Mouse (Mus musculus) hindbrain, embryonic 15.5 days (tissue): ENCODE data around the gene Gprc5b. TPM values are rescaled to one million over a fixed set of nuclear protein-coding genes. Genes with fewer than 3 reads are reported as not detected.

ENCODE experiments used
- ATAC-seq: fragments of 200-750 bp; cut with Nextera tagmentation; 2 replicates; pipeline ENCODE4 v1.8.0; 2017; ENCODE audit warnings: low read depth, moderate number of reproducible peaks, moderate TSS enrichment; ENCODE audit not compliant: low FRiP score
- H3K27ac ChIP-seq: fragments of 300-500 bp; sonication (generic); replicated peaks from 2 replicates; pipeline ENCODE4 v1.5.1; 2015; ENCODE audit warnings: mild to moderate bottlenecking, inconsistent platforms
- H3K27me3 ChIP-seq: fragments of 300-500 bp; sonication (generic); 2 replicates; pipeline ENCODE4 v1.6.1; 2015; ENCODE audit warnings: control low read depth, inconsistent platforms
- H3K36me3 ChIP-seq: fragments of 300-500 bp; sonication (generic); 2 replicates; pipeline ENCODE4 v1.6.1; 2015; ENCODE audit warnings: control low read depth, inconsistent platforms
- H3K4me1 ChIP-seq: fragments of 300-500 bp; sonication (generic); replicated peaks from 2 replicates; pipeline ENCODE4 v1.6.1; 2015; ENCODE audit warnings: control low read depth, inconsistent platforms
- H3K4me2 ChIP-seq: fragments of 300-500 bp; sonication (generic); 2 replicates; pipeline ENCODE4 v1.6.1; 2015; ENCODE audit warnings: moderate library complexity, mild to moderate bottlenecking, inconsistent platforms
- H3K4me3 ChIP-seq: fragments of 300-500 bp; sonication (generic); 2 replicates; pipeline ENCODE4 v1.5.1; 2015; ENCODE audit warnings: mild to moderate bottlenecking, inconsistent platforms
- H3K9ac ChIP-seq: fragments of 300-500 bp; sonication (generic); 2 replicates; pipeline ENCODE4 v1.6.1; 2015; ENCODE audit warnings: inconsistent platforms
- H3K9me3 ChIP-seq: fragments of 300-500 bp; sonication (generic); 2 replicates; pipeline ENCODE4 v1.6.1; 2016; ENCODE audit warnings: control low read depth, inconsistent platforms
- WGBS: fragments of 180-500 bp; shearing (Covaris S2); methylation state at CpG from one replicate; pipeline ENCODE4 v1.1.7; 2015; 5-methylcytosine and 5-hydroxymethylcytosine counted together
- polyA plus RNA-seq: library from polyadenylated mRNA; unstranded; fragments of >200 nt; fragmentation: Nextera tagmentation; extraction: Ambion mirVana; gene quantifications from 2 replicates; pipeline ENCODE4 v1.2.1, GENCODE M21; 2015

Gprc5b gene
- polyA plus RNA-seq, 1 experiment from 2014 or later, result 5.2 TPM

- WGBS, result 47% methylated on average over 7 of the region's 7 CpGs
- Histone ChIP-seq H3K9me3 (no peaks in the 10 kb centered on the region), H3K27me3 (no peaks in the 10 kb centered on the region), H3K4me1 (no peaks in the 10 kb centered on the region), H3K4me3 (no peak overlapping the region), H3K4me2 (no peak overlapping the region), H3K36me3 (no peaks in the 10 kb centered on the region), H3K27ac (no peak overlapping the region), H3K9ac (no peak overlapping the region)
- no peak for ATAC-seq
Observed at GRCm38 (mm10) chr7:118943170-118943569, 51.8 kb downstream of the Gprc5b start.

DNA sequence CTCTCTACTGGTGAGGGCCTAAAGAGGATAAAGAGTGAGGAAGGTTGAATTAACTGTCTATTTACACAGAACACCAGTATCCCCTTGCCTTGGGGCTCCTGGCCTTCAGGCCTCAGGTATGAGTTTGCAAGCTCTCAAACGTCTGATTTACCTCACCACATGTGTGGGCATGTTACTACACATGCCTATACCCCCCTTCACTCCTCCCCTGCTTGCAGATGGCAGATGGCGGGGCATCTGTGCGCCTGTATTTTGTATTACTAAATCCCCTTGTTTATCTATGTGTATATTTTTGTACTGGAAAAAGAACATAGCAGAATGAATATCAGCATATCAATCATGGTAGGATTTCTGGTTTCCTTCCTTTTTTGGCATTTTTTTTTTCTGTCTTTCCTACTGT, 52.7 kb downstream of the Gprc5b start:
- WGBS, result 81% methylated on average over 3 of the region's 3 CpGs
- Histone ChIP-seq H3K27me3 (no peaks in the 10 kb centered on the region), H3K9me3 (no peaks in the 10 kb centered on the region)

DNA sequence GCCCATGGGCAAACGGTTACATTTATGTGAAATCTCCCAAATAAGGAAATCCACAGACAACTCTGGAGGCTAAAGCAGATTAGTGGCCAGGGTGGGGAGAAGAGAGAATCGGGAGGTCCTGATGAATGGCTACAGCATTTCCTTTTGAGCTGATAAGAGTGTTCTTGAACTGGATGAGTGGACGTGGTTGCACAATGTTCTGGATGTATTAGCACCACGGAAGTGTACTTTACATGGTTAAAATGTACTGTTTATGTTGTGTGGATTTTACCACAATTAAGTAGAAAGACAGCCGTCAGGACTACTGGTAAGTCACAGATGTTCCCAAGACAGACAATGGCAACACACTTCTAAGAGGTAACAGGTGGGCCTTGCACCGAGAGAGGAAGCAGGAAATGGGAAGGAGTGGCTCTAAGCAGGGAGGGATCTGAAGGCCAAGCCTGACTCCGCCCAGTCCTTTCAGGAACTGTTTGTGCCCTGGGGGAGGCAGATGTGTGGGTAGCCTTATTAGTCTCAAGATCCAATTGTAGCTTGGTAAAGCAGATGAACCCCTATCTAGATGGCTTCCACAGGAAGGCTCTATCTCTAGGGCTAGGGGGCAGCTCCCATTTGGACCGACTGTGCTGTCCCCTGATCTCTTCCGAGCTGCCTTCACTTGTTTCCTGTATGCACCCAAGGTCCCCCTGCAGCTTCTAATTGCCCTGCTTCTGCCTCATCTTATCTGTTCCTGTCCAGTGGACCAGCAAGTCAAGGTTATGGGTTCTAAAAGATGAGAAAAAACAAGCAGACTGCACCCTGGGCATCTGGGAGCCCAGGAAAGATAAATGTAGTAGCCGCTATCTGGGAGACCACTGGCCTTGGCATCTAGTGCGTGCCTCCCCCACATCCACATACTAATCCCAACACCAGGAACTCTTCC, 57.3 kb downstream of the Gprc5b start:
- Histone ChIP-seq H3K4me2 (no peak overlapping the region), H3K4me1 (no peaks in the 10 kb centered on the region), H3K36me3 (no peaks in the 10 kb centered on the region), H3K27ac (no peak overlapping the region), H3K9ac (no peak overlapping the region), H3K4me3 (no peak overlapping the region), H3K9me3 (no peaks in the 10 kb centered on the region), H3K27me3 (no peaks in the 10 kb centered on the region)
- ATAC-seq, result no peak
- WGBS, result 85% methylated on average over 11 of the region's 11 CpGs

More for the DNA sequence above, 52.7 kb downstream of the Gprc5b start:
- Histone ChIP-seq H3K4me3 (no peak overlapping the region), H3K4me2 (no peak overlapping the region), H3K4me1 (no peaks in the 10 kb centered on the region), H3K9ac (no peak overlapping the region), H3K27ac (no peak overlapping the region), H3K36me3 (no peaks in the 10 kb centered on the region)
- no peak for ATAC-seq

DNA sequence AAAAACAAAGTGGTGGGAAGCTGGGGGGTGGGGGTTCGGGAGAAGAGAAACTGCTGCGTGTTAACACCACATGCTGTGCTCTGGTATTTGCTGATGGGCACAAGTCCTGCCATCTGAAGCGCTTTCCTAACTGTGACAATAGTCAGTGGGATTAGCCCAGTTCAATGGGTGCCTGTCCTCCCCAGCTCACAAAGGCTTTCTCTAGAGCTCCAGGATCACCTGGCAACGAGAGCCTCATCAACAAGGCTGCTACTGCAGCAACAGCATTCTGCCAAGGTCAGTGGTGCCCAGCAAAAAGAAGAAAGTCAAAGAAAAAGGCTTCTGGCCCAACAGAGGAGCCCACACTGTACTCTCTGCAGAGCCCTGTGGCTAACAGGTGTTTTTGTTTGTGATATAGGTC, 58.2 kb downstream of the Gprc5b start:
- WGBS, result 9% methylated on average over 4 of the region's 4 CpGs
- Histone ChIP-seq H3K4me1 (no peaks in the 10 kb centered on the region), H3K27me3 (no peaks in the 10 kb centered on the region), H3K27ac (no peak overlapping the region), H3K4me2 (no peak overlapping the region), H3K36me3 (no peaks in the 10 kb centered on the region), H3K9me3 (no peaks in the 10 kb centered on the region), H3K9ac (no peak overlapping the region), H3K4me3 (no peak overlapping the region)
- no peak for ATAC-seq

DNA sequence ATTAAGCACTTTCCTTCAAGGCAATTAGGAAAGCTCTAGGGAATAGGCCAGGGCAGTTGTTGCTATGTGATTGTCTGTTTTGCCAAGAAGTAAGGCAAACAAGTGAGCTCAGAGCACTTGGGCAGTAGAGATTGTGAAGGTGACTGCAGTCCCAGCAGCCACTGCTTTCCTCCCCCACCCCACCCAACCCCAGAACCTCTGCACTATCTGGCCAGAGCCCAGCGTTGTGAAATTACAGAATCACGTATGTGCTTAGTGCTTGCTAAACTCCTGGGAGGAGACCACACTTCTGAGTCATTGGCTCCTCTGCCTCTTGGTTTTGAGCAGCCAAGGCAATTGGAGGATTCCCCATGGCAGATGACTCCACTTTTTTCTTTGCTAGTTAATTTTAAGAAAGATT, 59.7 kb downstream of the Gprc5b start:
- Histone ChIP-seq H3K4me3 (no peak overlapping the region), H3K9ac (no peak overlapping the region), H3K27ac (no peak overlapping the region), H3K4me1 (no peaks in the 10 kb centered on the region), H3K36me3 (no peaks in the 10 kb centered on the region), H3K4me2 (no peak overlapping the region), H3K27me3 (no peaks in the 10 kb centered on the region), H3K9me3 (no peaks in the 10 kb centered on the region)
- no peak for ATAC-seq
- WGBS, result 71% methylated on average over 2 of the region's 2 CpGs

- Histone ChIP-seq H3K36me3 (no peaks in the 10 kb centered on the region), H3K9me3 (no peaks in the 10 kb centered on the region), H3K4me1 (peaks cover 3% of the 10 kb centered on the region; the same call in 1 of the 2 replicates), H3K27ac (no peak overlapping the region), H3K9ac (no peak overlapping the region), H3K4me3 (no peak overlapping the region), H3K4me2 (no peak overlapping the region), H3K27me3 (no peaks in the 10 kb centered on the region)
- WGBS, result 76% methylated on average over 17 of the region's 17 CpGs
- no peak for ATAC-seq
Observed at GRCm38 (mm10) chr7:118931502-118932395, 63.3 kb downstream of the Gprc5b start.

- ATAC-seq, result no peak
- H3K27me3 ChIP-seq, result no peaks in the 10 kb centered on the region
- 44% methylated on average over 16 of the region's 16 CpGs for WGBS
- H3K4me3 ChIP-seq, result no peak overlapping the region
- peaks cover 3% of the 10 kb centered on the region; the same call in 1 of the 2 replicates for H3K4me1 ChIP-seq
- H3K9me3 ChIP-seq, result no peaks in the 10 kb centered on the region
- no peak overlapping the region for H3K4me2 ChIP-seq
- H3K9ac ChIP-seq, result no peak overlapping the region
- H3K27ac ChIP-seq, result no peak overlapping the region
- H3K36me3 ChIP-seq, result no peaks in the 10 kb centered on the region
Observed at GRCm38 (mm10) chr7:118929601-118930311, 65.3 kb downstream of the Gprc5b start.

- Histone ChIP-seq H3K4me1 (peaks cover 3% of the 10 kb centered on the region; the same call in 1 of the 2 replicates), H3K27ac (no peak overlapping the region), H3K9me3 (no peaks in the 10 kb centered on the region), H3K9ac (no peak overlapping the region), H3K27me3 (no peaks in the 10 kb centered on the region), H3K4me3 (no peak overlapping the region), H3K36me3 (no peaks in the 10 kb centered on the region), H3K4me2 (no peak overlapping the region)
- ATAC-seq, result no peak
- WGBS, result 67% methylated on average over 8 of the region's 8 CpGs
Observed at GRCm38 (mm10) chr7:118928916-118929315, 66.1 kb downstream of the Gprc5b start.

DNA sequence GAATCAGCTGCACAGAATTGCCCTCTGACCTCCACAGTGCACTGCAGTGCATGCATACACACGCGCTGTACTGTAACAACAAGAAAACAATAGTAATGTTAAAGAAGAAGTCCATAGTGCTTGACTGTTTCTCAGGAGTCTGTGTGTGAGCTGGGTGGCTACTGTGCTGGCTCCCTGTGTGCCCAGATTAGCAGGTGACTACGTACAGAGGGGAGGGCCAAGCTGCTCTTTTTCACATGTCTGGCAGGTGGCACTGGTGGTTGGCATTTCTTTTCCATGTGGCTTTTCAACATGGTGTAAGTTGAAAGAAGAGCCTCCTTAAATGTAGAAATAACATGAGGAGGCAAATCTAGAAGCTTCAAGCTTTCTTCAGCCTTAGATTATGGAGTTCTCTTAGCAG, 66.7 kb downstream of the Gprc5b start:
- no peak overlapping the region for H3K27ac ChIP-seq
- WGBS, result 91% methylated on average over 3 of the region's 3 CpGs
- no peak overlapping the region for H3K9ac ChIP-seq
- no peaks in the 10 kb centered on the region for H3K27me3 ChIP-seq
- H3K4me2 ChIP-seq, result no peak overlapping the region
- no peak overlapping the region for H3K4me3 ChIP-seq
- no peaks in the 10 kb centered on the region for H3K36me3 ChIP-seq
- H3K4me1 ChIP-seq, result peaks cover 3% of the 10 kb centered on the region; the same call in 1 of the 2 replicates
- no peak for ATAC-seq
- no peaks in the 10 kb centered on the region for H3K9me3 ChIP-seq

GRCm38 (mm10) chr7:118927279-118927678, 67.7 kb downstream of the Gprc5b start:
- Histone ChIP-seq H3K4me3 (no peak overlapping the region), H3K27ac (no peak overlapping the region), H3K4me2 (no peak overlapping the region), H3K27me3 (no peaks in the 10 kb centered on the region), H3K36me3 (no peaks in the 10 kb centered on the region), H3K9me3 (no peaks in the 10 kb centered on the region), H3K4me1 (peaks cover 3% of the 10 kb centered on the region; the same call in 1 of the 2 replicates), H3K9ac (no peak overlapping the region)
- 95% methylated on average over 2 of the region's 2 CpGs for WGBS
- no peak for ATAC-seq

- Histone ChIP-seq H3K9me3 (no peaks in the 10 kb centered on the region), H3K4me1 (peaks cover 3% of the 10 kb centered on the region; the same call in 1 of the 2 replicates), H3K27ac (no peak overlapping the region), H3K9ac (no peak overlapping the region), H3K4me3 (no peak overlapping the region), H3K4me2 (no peak overlapping the region), H3K36me3 (no peaks in the 10 kb centered on the region), H3K27me3 (no peaks in the 10 kb centered on the region)
- 92% methylated on average over 6 of the region's 6 CpGs for WGBS
- no peak for ATAC-seq
Observed at GRCm38 (mm10) chr7:118926516-118927260, 68.3 kb downstream of the Gprc5b start.
